ENCODE assay signal across 10 mouse cellular contexts in genomic region chr10:42833871-42834727, GRCm38 (mm10). TPM values are rescaled to one million over a fixed set of nuclear protein-coding genes. Genes with fewer than 3 reads are reported as not detected.
A peak's percentile ranks its signal among the peaks of the same experiment; 100 is the strongest.
DNase-seq lines count a peak whose midpoint lies in the region; ATAC-seq and TF ChIP-seq lines count a peak whose summit lies in the region.
"Had no signal": no experiment of that assay in that cellular context is flagged by ENCODE, and none has a peak within 500 bp of the region (broad histone marks: within the 10 kb centered on the region; RNA-seq: fewer than 3 reads in every experiment).

No protein-coding gene starts in this region.

- peak overlapping the region; percentile 69 for H3K27ac ChIP-seq in forebrain, embryonic 15.5 days (replicated peaks)
- peak overlapping the region; percentile 39; the same call in 1 of the 2 replicates for H3K27ac ChIP-seq in lung, embryonic 15.5 days
- H3K27ac ChIP-seq in midbrain, postnatal 0 days (ENCODE audit: low read depth, low read length) = peak overlapping the region; percentile 48; the same call in 1 of the 2 replicates
- H3K27ac ChIP-seq: liver, embryonic 13.5 days had no signal

- no peaks in the 10 kb centered on the region for H3K9me3 ChIP-seq in forebrain, embryonic 15.5 days
- no peaks in the 10 kb centered on the region for H3K9me3 ChIP-seq in lung, embryonic 15.5 days
- H3K9me3 ChIP-seq in midbrain, postnatal 0 days (ENCODE audit: low read length) = no peaks in the 10 kb centered on the region
- H3K9me3 ChIP-seq: liver, embryonic 13.5 days had no signal

- no peak overlapping the region for H3K9ac ChIP-seq in forebrain, embryonic 15.5 days (replicated peaks)
- no peak overlapping the region for H3K9ac ChIP-seq in lung, embryonic 15.5 days
- no peak overlapping the region for H3K9ac ChIP-seq in midbrain, postnatal 0 days (replicated peaks; ENCODE audit: low read length, poor library complexity, severe bottlenecking)
- H3K9ac ChIP-seq: liver, embryonic 13.5 days had no signal

- no peak overlapping the region for H3K4me2 ChIP-seq in forebrain, embryonic 15.5 days (replicated peaks)
- H3K4me2 ChIP-seq in lung, embryonic 15.5 days = no peak overlapping the region
- no peak overlapping the region for H3K4me2 ChIP-seq in midbrain, postnatal 0 days (ENCODE audit: low read depth, low read length, poor library complexity, severe bottlenecking)
- H3K4me2 ChIP-seq: liver, embryonic 13.5 days had no signal

- ATAC-seq in forebrain, embryonic 15.5 days (replicated peaks) = peak; percentile 67
- ATAC-seq in lung, embryonic 15.5 days (ENCODE audit: borderline replicate concordance, extremely low read depth, low FRiP score, low TSS enrichment) = no peak
- peak; percentile 62; the same call in 1 of the 2 replicates for ATAC-seq in midbrain, postnatal 0 days (ENCODE audit: low FRiP score)

- H3K27me3 ChIP-seq in forebrain, embryonic 15.5 days = no peaks in the 10 kb centered on the region
- H3K27me3 ChIP-seq in lung, embryonic 15.5 days = no peaks in the 10 kb centered on the region
- no peaks in the 10 kb centered on the region for H3K27me3 ChIP-seq in midbrain, postnatal 0 days (ENCODE audit: insufficient read depth, low read length)
- H3K27me3 ChIP-seq: liver, embryonic 13.5 days had no signal

- TF ChIP-seq CTCF in midbrain, postnatal 0 days (IDR thresholded peaks at IDR 0.05) = no peak

- peak; percentile 42 for DNase-seq in embryo, embryonic 11 days
- no peak for DNase-seq in embryo, embryonic 10 days (ENCODE audit: low spot score)
- peak; percentile 57 for DNase-seq in midbrain, postnatal 0 days (ENCODE audit: low spot score)
- DNase-seq in layer of hippocampus, postnatal 25 days (ENCODE audit: extremely low spot score in 1 of 2, low spot score in 1 of 2) = no peak
- no peak for DNase-seq in yolk sac, embryonic 10.5 days (ENCODE audit: low spot score)
- DNase-seq in cerebellum, adult 11 months = no peak
- DNase-seq: gastrocnemius, postnatal 10 days; liver, embryonic 13.5 days had no signal

- H3K4me1 ChIP-seq in forebrain, embryonic 15.5 days = peaks cover 18% of the 10 kb centered on the region
- 0 out of 2 replicates have a peak, but pooled peaks cover 3% of the 10 kb centered on the region for H3K4me1 ChIP-seq in lung, embryonic 15.5 days
- no peaks in the 10 kb centered on the region for H3K4me1 ChIP-seq in midbrain, postnatal 0 days (ENCODE audit: insufficient read depth, low read length)
- H3K4me1 ChIP-seq: liver, embryonic 13.5 days had no signal

- no peak overlapping the region for H3K4me3 ChIP-seq in forebrain, embryonic 15.5 days
- H3K4me3 ChIP-seq in lung, embryonic 15.5 days = no peak overlapping the region
- H3K4me3 ChIP-seq in midbrain, postnatal 0 days (ENCODE audit: low read depth, low read length) = no peak overlapping the region
- H3K4me3 ChIP-seq: liver, embryonic 13.5 days had no signal

- WGBS in forebrain, embryonic 15.5 days = 13% methylated on average over 4 of the region's 4 CpGs
- 77% methylated on average over 4 of the region's 4 CpGs for WGBS in lung, embryonic 15.5 days
- WGBS in midbrain, postnatal 0 days = 7% methylated on average over 4 of the region's 4 CpGs

- H3K36me3 ChIP-seq in forebrain, embryonic 15.5 days = peaks cover 22% of the 10 kb centered on the region
- H3K36me3 ChIP-seq in lung, embryonic 15.5 days = peaks cover 23% of the 10 kb centered on the region
- peaks cover 8% of the 10 kb centered on the region; the same call in 1 of the 2 replicates for H3K36me3 ChIP-seq in midbrain, postnatal 0 days (ENCODE audit: insufficient read depth, low read length)

RNA-seq across cellular contexts. Expression of gene Scml4, which starts 26.1 kb away (rescaled TPM):
- 9.2 and 9.6 TPM in 2 replicates for polyA plus RNA-seq in forebrain, embryonic 15.5 days (2015; fragmentation: Nextera tagmentation; extraction: Ambion mirVana)
- polyA plus RNA-seq in lung, embryonic 15.5 days (2015; fragmentation: Nextera tagmentation; extraction: Ambion mirVana) = 0.38 and 0.61 TPM in 2 replicates
- 53.8 and 57.1 TPM in 2 replicates for total RNA-seq in midbrain, postnatal 0 days (2014; rRNA removed)
- polyA plus RNA-seq in midbrain, postnatal 0 days (2015; fragmentation: Nextera tagmentation; extraction: Ambion mirVana) = 11.4 and 12.9 TPM in 2 replicates
- total RNA-seq in layer of hippocampus, postnatal 25 days (2021) = 1 to 10 TPM; 5.1 to 5.3 TPM

Comparison
In these comparisons a context has a peak if more than half of its experiments do, and no peak if none do; other contexts are left out.
1. DNase-seq: peak in embryo, embryonic 11 days (single experiment) and midbrain, postnatal 0 days (single experiment); none in embryo, embryonic 10 days (single experiment), layer of hippocampus, postnatal 25 days (0 of 2), yolk sac, embryonic 10.5 days (single experiment) and cerebellum, adult 11 months (single experiment).
2. Peak in every context shown above with its lines, with median percentiles within 50 percentile points of each other: H3K27ac ChIP-seq.